Mouse (Mus musculus): ENCODE results near the gene Top3b.

- TF ChIP-seq CEBPB (IDR thresholded peaks at IDR 0.05; ENCODE audit: low read depth) (no peak), CTCF (IDR thresholded peaks at IDR 0.05; ENCODE audit: control insufficient read depth, insufficient read depth, insufficient read length) (no peak)
Observed at GRCm38 (mm10) chr16:16907799-16908198, 37.3 kb downstream of the Top3b start.
